Mouse (Mus musculus) ovary, postnatal 36 days (tissue): Measurements from ENCODE around the gene Npas3.
A peak's percentile ranks its signal among the peaks of the same experiment; 100 is the strongest.
"Not testable (repeated sequence)": the region's sequence is repeated elsewhere in the genome, so short reads cannot be mapped to it uniquely, and the experiment has no call there.

Source experiments
- DNase-seq: peaks from one replicate; pipeline ENCODE4 v3.0.0; 2022; ENCODE audit warnings: low spot score, mixed read lengths

Npas3 gene

DNA sequence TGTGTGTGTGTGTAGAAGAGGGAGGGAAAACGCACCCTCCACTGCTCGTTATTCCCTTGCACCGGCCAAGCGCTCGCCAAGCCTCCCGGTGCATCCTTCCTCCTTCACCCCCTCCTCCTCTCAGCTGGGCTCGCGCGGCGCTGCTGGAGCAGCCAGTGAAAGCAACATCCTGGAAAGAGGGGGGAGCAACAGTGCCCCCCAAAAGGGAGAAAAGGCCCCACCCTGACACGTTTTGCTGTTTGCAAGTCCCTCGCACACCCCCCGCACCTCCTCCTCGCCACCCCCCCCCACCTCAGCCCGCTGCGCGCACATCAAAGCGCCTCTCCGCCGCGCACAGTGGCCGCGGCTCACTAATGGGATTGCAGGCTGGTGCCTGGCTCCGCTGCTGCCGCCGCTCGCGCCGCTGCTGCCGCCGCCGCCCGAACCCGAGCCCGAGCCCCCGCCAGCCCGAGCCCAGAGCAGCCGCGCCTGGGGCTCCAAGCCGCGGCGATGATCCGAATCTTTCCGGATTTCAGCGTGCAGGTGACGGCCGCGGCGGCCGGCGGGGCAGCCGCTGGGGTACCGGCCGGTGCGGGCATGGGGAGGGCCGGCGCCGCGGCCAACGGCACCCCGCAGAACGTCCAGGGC lies at the start of gene Npas3:
Npas3 (plus strand) TSS at position 577 of the 627 bp plus-strand sequence.
- DNase-seq: peak; percentile 19

DNA sequence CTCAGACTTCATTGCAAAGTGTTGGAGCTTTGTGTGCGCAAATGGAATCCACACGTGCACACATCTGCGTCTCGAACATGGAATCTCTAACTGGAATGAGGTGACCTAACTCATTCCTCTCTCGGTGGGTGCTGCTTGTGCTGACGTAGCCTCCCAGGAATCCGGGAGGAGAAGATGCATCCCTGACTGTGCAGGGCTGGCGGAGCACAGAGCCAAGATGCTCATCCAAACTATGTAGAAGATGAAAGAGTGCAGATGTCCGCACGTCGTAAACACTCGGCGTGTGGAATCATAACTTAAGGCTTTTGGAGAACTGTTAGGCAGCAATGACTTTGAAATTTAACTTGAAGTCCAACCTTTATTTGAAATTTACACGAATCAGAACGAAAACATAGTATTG lies 31.3 kb upstream of the Npas3 start:
- DNase-seq: no peak

DNA sequence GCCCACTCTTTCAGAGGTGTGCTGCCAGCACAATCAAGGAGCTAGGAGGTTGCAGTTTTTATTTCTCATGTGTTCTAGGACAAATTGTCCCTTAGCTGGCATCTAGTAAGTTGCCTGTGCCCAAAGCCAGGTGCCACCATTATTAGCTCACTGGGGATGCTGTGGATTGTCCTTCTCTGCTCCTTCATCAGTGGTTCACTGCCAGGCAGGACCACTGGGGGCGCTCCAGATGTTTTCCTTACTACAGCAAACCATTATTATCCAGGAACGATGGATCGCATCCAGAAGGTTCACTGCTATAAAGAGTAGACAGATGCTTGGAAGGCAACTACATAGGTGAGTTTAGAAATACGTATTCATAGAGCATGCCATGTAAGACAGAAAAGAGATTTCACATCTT lies 25.7 kb upstream of the Npas3 start:
- no peak for DNase-seq

DNA sequence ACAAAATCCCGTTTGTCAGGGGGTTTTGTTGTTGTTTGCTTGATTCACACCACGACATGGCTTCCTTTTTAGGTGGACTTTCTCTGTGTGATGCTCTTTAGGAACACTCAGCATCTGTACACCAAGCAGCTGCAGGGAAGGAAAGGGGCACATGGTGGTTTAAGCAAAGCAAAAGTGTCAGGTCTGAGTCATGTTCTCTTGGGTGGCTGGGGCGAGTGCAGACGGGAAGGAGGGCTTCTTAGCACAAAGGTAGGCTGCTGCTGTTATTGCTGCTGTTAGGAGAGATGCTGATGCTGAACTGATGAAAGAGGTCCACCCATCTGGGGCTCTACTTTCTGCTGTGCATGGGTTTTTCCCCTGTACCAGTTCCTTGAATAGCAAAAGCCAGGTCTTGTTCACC lies 21.1 kb upstream of the Npas3 start:
- no peak for DNase-seq

DNA sequence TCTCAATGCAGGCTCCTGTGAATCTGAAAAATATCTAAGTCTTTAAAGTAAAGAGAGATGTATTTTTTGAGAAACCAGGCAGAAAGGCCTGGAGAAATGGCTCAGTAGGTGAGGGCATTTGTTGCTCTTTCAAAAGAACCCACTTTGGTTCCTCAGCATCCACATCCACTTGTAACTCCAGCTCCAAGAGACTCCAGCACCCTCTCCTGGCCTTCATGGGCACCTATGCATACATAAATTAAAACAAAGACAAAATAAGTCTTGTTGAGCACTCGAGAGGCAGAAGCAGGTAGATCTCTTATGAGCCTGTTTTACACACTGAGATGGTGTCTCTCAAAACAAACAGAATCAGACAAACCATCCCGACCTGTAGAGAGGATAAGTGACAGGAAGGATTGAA lies 19.1 kb upstream of the Npas3 start:
- no peak for DNase-seq

DNA sequence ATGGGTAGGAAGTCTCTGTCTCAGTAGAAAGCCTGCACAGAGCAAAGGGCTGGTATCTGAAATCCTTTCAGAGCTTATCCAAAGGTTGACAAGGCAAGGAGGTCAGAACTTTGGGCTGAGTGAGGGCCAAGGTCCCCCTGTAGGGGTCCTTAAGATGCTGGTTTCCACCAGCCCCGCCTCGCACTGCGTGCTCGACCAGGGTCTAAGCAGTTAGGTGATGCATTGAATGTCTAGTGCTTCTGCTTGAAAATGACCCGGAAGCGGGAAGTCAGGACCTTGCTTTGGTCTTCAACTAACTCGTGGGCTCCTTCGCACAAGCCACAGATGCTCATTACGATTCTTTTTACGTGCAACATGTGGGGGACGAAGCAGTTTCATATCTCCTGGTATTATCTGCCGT lies 2.3 kb upstream of the Npas3 start:
- DNase-seq: no peak

DNA sequence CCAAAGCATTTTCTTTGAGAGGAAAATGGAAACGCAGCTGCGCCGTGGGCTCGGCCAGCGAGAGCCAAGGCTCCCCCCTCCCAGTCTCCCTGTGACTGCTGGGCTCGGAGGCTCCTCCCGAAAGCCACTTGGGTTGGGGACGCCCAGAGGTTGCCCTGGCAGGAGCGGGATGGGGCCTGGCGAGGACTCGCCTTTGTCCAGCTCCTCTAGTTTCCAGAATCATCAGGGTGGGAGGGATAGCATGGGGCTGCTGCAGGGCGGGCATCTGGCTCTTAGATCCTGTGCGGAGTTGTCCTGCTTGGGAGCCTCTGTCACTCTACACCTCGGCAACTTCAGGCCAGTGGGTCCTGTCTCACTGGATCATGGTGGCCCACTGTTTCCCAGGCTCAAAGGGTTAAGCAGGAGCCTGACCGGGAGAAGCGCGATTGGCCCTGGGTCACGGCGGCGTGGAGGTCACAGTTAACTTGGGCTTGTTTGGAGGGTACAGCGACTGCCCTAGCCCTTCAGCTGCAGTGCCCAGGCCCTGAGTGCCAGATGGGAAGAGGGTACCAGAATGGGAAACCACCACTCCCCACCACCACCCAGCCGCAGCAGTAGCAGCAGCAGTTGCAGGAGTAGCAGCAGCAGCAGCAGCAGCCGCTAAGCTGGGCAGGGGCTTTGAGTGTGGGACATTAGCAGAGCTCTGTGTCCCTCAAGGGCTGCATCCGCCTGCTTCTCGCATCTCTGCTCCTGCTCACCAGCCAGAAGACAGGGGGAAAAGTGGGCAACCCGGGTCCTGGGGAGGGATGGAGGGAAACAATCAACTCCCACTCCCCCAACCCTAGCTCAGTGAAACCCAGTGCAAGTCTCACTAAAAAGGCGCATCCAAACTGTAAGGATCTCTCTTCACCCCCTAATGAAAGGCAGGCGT lies 1.6 kb upstream of the Npas3 start:
- no peak for DNase-seq

DNA sequence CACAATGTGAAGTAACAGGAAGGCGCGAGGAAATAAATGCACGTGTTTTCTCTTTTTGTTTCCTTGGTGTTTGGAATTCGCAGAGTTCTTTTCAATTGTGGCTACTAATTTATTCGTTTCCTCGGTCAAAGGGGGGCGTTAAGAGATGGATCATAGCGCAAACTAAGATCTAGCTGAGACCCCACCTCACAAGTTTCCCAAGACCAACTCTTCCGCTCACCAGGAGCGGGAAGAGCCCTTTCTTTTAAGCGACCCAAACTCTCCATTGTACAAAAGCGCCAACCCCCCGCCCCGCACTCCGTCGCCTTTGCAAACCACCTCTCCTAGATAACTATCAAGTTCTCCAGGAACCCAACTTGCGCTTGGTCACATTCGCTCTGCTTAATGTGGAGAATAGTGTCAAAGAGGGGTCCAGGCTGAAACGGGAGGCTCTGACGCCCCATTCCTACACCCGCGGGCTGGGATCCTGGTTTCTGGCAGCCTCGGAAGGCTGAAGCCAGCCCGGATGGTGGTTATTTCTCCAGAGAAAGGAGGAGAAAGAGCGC lies 914 bp upstream of the Npas3 start:
- no peak for DNase-seq

DNA sequence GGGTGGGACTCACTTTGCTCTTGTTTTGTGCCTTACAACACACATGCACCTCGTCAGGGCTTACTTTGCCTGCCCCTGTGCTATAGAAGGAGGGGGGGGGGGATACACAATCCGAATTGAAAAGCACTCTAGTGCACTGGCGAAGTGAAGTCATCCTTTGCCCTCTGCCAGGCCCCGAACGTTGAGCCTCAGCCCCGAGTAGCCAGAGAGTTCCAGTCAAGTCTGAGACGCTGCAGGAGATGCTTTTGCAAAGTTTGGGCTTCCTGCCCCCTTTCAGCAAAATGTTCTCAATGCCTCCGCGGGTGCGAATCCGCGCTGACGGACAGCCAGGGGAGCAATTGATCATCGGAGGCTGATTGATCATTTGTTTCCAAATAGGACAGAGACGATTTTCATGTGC lies 319 bp downstream of the Npas3 start:
- no peak for DNase-seq

DNA sequence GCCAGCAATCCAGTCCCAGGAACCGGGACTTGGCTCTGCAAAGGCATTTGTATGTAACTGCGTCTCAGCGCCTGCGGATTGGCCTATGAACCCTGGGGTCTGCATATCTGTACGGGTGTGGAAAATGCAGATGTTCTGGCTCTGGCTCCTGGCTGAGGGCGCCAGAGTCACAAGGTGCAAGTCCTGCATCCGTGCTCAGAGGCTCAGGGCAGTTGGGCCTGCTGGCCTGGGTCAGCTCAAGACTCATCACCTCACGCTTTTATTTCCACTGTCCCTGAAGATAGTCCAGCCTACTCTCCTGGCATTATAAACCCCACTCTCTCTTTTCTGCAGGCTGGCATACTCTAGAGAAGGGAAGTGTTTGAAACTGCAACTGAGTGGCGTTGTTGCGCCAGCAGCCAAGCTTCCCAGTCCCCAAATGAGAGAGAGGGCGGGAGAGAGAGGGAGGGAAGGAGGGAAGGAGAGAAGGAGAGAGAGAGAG lies 3.3 kb downstream of the Npas3 start:
- DNase-seq: peak; percentile 9

DNA sequence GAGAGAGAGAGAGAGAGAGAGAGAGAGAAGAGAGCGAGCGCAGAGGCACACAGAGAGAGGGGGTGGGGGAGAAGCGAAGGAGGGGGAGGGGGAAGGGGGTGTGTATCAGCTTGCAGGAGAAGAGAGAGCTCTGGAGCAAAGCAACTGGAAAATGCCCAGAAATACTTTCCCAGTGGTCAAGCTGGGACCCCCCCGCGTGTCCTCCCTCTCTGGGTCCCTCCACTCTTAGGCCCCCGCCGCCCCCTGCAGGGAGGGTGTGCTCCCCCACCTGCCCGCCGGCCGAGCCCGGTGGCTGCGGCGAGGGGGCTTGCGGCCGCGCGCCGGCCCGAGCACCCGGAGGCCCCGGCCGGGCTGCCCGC lies 3.7 kb downstream of the Npas3 start:
- DNase-seq: no peak

DNA sequence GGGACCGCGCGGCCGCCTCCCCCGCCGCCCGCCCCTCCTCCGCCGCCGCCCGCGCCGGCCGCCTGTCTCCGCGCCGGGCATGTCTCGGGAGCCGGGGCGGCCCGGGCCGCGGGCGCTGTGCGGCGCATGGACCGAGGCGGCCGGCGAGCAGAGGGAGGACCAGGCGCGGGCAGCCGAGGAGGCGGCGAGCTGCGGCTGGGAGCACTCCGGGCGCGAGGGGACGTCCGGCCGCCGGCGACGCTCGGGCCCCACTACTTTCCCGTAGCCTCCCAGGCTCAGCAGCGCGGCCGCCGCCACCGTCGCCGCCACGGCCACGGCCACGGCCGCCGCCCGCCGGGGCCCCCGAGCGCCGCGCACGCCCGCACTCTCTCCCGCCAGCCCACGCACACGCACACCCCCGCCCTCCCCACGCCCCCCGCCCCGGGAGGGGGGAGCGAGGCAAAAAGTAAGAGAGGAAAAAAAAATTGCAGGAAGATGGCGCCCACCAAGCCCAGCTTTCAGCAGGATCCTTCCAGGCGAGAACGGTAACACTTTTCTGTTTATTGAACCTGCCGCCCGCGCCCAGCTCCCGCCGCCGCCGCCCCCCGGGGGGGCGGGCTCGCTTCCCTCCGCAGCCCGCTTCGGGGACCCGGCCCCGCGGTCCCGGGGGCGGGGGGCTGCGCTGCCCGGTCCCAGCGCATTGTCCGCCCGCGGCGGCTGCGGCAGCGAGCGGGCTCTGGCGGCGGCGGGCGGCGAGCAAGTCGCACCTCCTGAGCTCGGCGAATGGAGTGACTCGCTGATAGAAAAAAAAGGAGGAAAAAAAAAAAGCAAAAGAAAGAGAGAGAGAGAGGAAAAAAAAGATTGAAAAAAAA lies 4.3 kb downstream of the Npas3 start:
- DNase-seq: peak; percentile 37

DNA sequence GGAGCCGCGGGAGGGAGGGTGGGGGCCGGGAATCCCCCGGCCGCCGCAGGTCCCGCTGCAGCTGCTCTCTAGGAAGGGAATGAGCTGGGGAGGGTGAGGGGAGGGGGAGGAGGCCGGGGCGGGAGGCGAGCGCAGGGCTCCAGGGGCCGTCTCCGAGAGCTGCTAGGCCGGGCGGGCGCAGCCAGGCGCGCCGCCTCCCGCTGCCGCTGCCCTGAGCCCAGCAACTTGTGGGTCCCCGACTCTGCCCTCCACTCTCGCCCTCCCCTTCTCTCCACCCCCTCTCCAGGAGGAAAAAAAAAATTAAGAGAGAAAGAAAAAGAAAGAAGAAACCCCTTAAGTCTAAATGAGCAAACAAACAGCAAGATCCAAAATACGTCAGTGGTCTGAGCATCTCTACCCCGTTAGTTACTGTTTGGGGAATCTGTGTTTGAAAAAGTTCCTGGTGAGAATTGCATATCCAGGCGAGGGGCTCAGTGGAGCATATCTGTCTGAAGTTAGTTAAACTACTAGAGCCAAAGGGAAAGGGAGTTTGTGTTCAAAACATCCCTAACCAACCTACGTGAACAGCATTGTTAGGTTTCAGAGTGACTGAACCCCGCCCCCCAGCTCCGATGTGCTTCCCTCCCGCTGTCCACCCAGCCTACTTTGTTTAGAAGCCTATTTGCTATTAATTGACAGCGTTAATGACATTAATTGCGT lies 5.1 kb downstream of the Npas3 start:
- peak; percentile 15 for DNase-seq

DNA sequence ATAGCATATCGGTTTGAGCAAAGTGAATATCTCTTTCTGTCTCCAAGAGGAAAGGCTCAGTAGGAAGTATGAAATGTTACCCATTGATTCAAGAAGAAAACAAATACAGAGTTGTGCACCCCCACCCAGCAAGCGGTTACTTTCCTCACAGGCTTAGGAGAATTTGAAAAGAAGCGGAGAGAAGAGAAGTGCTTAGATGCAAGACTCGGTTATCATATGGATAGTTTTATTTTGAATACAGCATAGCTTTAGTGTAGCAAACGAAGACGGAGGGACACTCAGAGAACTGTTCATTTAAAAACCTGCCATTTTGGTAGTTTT lies 5.6 kb downstream of the Npas3 start:
- no peak for DNase-seq

DNA sequence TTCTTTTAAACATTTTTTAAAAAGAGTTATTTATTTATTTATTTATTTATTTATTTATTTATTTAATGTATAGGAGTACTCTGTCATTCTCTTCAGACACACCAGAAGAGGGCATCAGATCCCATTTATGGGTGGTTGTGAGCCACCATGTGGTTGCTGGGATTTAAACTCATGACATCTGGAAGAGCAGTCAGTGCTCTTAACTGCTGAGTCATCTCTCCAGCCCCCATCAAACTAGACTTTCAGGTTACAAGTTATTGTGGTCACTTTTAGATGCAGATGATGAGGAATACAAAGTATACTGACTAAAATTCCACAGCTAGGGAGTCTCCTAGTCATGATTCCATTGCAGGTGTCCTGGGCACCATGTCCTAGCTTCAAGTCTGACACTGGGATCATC lies 26.0 kb downstream of the Npas3 start:
- DNase-seq: not testable (repeated sequence)

DNA sequence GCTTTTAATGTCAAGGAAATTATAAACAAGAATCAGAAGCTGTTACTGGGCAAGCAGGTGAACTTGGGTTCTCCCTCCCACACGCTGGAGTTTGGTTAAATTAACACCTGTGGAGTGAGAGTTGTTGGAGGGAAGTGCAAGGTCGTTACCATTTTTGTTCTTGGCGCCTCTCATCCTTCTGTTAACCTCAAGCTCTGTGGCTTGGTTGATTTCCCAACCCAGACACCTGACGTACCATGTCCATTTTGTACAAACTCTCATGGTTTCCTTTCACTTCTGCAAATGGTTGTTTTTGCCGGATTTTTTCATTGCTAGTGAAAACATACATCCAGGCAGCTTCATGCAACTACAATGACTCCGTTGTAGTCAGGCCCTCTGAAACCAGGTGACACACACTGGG lies 28.9 kb downstream of the Npas3 start:
- no peak for DNase-seq

DNA sequence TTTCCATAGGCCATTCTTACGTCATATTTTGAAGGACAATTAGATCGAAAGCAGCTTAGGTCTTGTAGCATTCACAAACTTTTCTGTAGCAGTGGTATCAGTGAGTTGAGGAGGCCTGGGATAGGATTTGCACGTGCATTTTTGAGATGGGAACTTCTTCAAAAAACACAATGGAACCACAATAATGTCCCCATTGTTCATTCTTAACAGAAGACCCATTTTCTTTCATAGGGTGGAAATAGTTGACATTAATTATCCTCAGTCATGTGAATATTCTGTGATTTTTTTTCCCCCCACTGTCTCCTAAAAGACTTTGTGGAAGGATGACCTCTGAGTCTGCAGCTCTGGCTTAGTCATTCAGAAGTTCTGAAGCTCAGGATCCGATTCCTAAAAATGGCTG lies 41.9 kb downstream of the Npas3 start:
- DNase-seq: no peak

DNA sequence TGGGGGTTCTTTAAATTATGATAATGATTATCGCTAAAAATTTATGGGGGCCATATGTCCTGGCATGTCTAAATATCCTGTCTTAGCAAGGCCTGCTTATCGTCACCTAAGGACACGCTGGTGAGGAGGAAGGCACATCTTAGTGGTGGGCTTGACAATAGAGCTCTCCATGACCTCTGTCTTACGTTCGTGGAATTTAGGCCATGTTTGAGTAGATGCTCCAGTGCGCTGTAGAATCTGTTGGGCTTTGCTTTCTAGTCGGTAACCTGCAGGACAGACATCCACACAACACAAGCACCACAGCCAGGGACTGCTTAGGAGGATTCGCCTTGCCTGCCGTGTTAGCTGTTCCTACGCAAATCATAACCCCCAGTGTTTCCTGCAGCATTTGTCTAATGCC lies 42.4 kb downstream of the Npas3 start:
- DNase-seq: no peak

DNA sequence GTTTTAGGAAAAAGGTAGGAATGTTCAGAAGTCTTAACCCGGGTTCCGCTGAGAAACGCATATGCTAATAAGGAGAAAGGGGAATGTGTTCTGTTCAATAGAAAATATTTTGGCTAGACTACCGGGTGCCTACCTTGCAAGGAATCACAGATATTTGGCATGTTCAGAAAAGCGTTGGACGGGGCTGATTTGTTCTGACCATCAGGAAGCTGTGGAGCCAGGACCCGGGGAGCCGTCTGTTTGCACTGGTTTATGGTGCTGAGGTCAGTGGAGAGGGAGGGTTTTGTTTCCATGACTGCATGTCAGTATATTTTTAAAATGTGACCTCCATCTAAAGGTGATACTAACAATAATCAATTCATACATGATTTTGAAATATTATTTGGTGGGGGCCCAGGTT lies 43.5 kb downstream of the Npas3 start:
- DNase-seq: no peak

DNA sequence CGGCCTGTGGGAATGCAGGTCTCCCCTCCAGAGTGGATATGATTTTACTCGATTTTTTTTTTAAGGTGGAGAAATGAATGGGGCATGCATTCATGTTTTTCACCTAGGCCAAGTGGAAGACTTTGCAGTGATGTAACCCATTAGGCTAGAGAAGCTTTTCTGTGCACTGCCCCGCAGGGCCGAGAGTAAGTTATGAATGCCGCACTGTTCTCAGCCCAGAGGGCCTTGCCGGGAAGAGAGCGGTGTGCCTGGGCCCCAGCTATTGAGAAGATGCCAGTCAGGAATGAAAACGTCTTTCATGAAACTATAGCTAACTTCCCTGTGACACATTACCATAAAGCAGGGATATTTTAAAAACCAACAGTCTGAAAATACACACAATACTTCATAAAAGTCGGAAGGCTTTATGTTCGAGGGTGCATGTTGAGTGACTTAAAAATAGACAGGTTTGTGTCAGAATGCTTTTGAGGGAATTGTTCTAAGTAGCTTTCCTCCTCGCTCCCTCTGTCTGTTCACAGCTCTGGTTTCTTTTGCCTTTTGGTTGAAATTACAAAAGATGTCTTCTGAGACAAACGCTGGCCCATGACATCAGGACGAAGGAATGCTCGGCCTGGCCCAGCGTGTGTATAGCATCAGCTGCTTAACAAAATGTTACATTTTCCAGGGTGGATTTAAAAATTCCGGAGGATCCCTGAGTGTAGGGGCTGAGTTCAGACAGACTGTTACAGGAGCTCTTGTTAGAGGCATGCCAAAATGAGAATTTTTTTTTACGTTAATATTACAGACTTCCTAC lies 44.2 kb downstream of the Npas3 start:
- DNase-seq: no peak

DNA sequence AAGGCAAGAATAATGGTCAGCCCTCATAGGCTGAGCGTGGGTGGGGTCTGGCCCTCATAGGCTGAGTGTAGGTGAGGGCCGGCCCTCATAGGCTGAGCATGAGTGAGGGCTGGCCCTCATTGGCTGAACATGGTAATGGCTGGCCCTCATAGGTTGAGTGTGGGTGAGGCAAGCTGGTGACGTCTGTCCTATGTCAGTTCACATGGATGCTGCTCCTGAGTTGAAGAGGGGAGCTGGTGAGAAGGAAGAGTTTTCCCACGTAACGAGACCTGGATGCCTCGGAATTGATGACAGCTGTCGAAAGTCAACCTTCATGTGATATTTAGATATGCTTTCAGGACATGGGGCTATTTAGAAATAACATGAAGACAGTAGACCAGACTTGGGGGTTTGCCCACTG lies 45.5 kb downstream of the Npas3 start:
- no peak for DNase-seq
